Mouse (Mus musculus) heart, embryonic 14.5 days (tissue): Measurements from ENCODE around the gene Thsd4. TPM values are rescaled to one million over a fixed set of nuclear protein-coding genes. Genes with fewer than 3 reads are reported as not detected.
A peak's percentile ranks its signal among the peaks of the same experiment; 100 is the strongest.

Experiments used
- ATAC-seq: fragments of 200-750 bp; cut with Nextera tagmentation; 2 replicates; pipeline ENCODE4 v1.8.0; 2017; ENCODE audit warnings: low read depth, moderate TSS enrichment; ENCODE audit not compliant: insufficient number of reproducible peaks, insufficient read depth, low FRiP score
- H3K27ac ChIP-seq, 2 experiments: fragments of 200-500 bp in 1 of 2; fragments of 300-500 bp in 1 of 2; sonication (generic) in 1 of 2; replicated peaks in 1 of 2; 2 replicates each; pipeline ENCODE4 v1.5.1; 2012 to 2014; ENCODE audit warnings: low read depth in 2 of 2, low read length in 2 of 2, control low read depth in 1 of 2, mild to moderate bottlenecking in 1 of 2, mixed read lengths in 1 of 2; ENCODE audit not compliant: control insufficient read depth in 1 of 2, insufficient read depth in 1 of 2
- H3K27me3 ChIP-seq: fragments of 300-500 bp; sonication (generic); 2 replicates; pipeline ENCODE4 v1.6.1; 2014; ENCODE audit warnings: mild to moderate bottlenecking, low read length, control low read depth; ENCODE audit not compliant: control insufficient read depth, insufficient read depth
- H3K36me3 ChIP-seq: fragments of 300-500 bp; sonication (generic); 2 replicates; pipeline ENCODE4 v1.6.1; 2014; ENCODE audit warnings: mild to moderate bottlenecking, control low read depth, low read length, mixed read lengths; ENCODE audit not compliant: control insufficient read depth, insufficient read depth
- H3K4me1 ChIP-seq, 2 experiments: fragments of 200-500 bp in 1 of 2; fragments of 300-500 bp in 1 of 2; sonication (generic) in 1 of 2; 2 replicates each; pipeline ENCODE4 v1.6.1; 2012 to 2014; ENCODE audit warnings: low read length in 2 of 2, control low read depth in 1 of 2, mixed read lengths in 1 of 2; ENCODE audit not compliant: control insufficient read depth in 2 of 2, insufficient read depth in 2 of 2
- H3K4me2 ChIP-seq: fragments of 300-500 bp; sonication (generic); 2 replicates; pipeline ENCODE4 v1.6.1; 2014; ENCODE audit warnings: mild to moderate bottlenecking, low read length
- H3K4me3 ChIP-seq, 2 experiments: fragments of 200-500 bp in 1 of 2; fragments of 300-500 bp in 1 of 2; sonication (generic) in 1 of 2; 2 replicates each; pipeline ENCODE4 v1.5.1; 2012 to 2014; ENCODE audit warnings: low read length in 2 of 2, mild to moderate bottlenecking in 2 of 2, control low read depth in 1 of 2, low read depth in 1 of 2, moderate library complexity in 1 of 2; ENCODE audit not compliant: control insufficient read depth in 1 of 2, insufficient read depth in 1 of 2
- H3K9ac ChIP-seq: fragments of 300-500 bp; sonication (generic); 2 replicates; pipeline ENCODE4 v1.6.1; 2014; ENCODE audit warnings: mild to moderate bottlenecking, low read length
- H3K9me3 ChIP-seq: fragments of 300-500 bp; sonication (generic); 2 replicates; pipeline ENCODE4 v1.6.1; 2016; ENCODE audit warnings: low read length, control low read depth; ENCODE audit not compliant: control insufficient read depth
- WGBS: fragments of 180-500 bp; shearing (Covaris S2); extraction: QIAGEN DNeasy Blood & Tissue Kit; methylation state at CpG from one replicate; pipeline ENCODE4 v1.1.7; 2014; 5-methylcytosine and 5-hydroxymethylcytosine counted together
- polyA plus RNA-seq: library from polyadenylated mRNA; unstranded; fragments of >200 nt; fragmentation: Nextera tagmentation; extraction: Ambion mirVana; gene quantifications from 2 replicates; pipeline ENCODE4 v1.2.1, GENCODE M21; 2014

Thsd4 gene
- polyA plus RNA-seq, 1 experiment from 2014 or later: 9.5 TPM

DNA sequence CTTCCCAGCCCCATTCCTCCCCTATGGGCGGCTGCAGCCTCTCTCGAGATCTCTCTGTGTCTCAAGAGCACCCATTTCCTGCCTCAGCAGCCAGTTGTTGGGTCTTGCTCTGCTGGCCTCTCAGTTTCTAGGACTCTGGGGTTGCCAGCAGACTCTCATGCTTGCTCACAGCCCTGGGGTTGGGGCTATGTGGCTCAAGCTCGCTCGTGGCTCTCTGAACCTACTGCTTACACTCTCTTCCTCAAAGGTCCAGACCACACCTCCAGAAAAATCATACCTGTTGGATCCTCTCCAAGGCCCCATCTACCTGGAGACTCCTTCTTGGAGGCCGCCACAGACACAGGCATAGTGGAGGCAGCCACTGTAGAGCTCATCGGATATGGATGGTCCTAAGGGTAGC is 572.3 kb downstream of the Thsd4 start:
- Histone ChIP-seq H3K9ac (no peak overlapping the region), H3K9me3 (no peaks in the 10 kb centered on the region), H3K27me3 (no peaks in the 10 kb centered on the region), H3K4me3 (no peak overlapping the region), H3K36me3 (no peaks in the 10 kb centered on the region), H3K27ac (no peak overlapping the region), H3K4me2 (no peak overlapping the region), H3K4me1 (peaks cover 0 to 3% of the 10 kb centered on the region in 2 experiments; a peak in 2 of 4 replicates)
- 78% methylated on average over 6 of the region's 6 CpGs for WGBS
- ATAC-seq: no peak

DNA sequence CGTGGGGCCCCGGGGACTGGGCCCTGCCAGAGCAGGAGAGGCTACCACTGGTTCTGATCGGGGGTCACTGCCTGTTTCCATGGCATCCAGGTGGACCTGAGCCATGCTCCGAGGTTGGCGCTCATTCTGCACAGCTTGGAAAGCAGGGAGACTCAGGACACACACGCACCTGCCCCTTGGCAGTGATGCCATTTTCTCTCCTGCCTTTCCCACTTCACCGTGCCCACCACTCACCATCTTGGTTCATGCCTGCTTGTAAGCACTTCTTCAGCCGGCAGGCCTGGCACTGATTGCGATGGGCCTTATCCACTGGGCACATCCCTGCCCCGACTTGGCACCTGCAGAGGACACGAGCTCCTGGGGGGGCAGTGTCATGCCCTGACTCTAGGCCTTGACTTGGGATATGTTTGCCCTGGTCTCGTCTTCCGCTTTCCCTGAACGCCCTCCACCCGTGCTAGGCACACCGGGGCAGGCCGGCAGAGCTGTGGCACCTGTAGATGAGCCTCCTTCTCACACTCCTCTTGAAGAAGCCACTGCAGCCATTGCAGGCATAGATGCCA is 573.1 kb downstream of the Thsd4 start:
- Histone ChIP-seq H3K27ac (no peak overlapping the region), H3K4me3 (no peak overlapping the region), H3K4me1 (peaks cover 0 to 3% of the 10 kb centered on the region in 2 experiments; a peak in 2 of 4 replicates), H3K27me3 (no peaks in the 10 kb centered on the region), H3K9me3 (no peaks in the 10 kb centered on the region), H3K4me2 (no peak overlapping the region), H3K9ac (no peak overlapping the region), H3K36me3 (no peaks in the 10 kb centered on the region)
- WGBS: 82% methylated on average over 17 of the region's 17 CpGs
- ATAC-seq: no peak

DNA sequence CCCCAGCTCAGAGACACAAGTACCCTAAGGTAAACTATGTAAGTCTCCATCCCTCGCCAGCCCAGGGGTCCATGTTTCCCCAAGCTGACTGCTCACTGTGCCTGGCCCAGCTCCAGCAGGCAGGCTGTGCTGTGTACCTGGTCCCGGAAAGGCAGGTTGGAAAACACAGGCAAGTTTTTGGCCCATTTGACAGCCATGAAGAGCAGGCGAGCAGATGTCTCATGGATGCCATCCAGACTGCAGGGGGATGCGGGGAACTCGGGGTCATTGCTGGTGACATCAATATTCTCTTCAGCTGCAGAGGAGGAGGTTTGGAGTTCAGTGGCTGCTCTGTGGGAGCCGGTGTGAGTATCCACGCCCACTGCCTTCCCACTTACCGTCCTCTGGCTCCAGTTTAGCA is 573.6 kb downstream of the Thsd4 start:
- ATAC-seq: no peak
- peaks cover 0 to 3% of the 10 kb centered on the region in 2 experiments; a peak in 2 of 4 replicates for H3K4me1 ChIP-seq
- H3K27me3 ChIP-seq: no peaks in the 10 kb centered on the region
- no peaks in the 10 kb centered on the region for H3K36me3 ChIP-seq
- 56% methylated on average over 8 of the region's 8 CpGs for WGBS
- no peaks in the 10 kb centered on the region for H3K9me3 ChIP-seq
- no peak overlapping the region for H3K4me2 ChIP-seq
- no peak overlapping the region for H3K4me3 ChIP-seq
- no peak overlapping the region for H3K27ac ChIP-seq
- no peak overlapping the region for H3K9ac ChIP-seq

DNA sequence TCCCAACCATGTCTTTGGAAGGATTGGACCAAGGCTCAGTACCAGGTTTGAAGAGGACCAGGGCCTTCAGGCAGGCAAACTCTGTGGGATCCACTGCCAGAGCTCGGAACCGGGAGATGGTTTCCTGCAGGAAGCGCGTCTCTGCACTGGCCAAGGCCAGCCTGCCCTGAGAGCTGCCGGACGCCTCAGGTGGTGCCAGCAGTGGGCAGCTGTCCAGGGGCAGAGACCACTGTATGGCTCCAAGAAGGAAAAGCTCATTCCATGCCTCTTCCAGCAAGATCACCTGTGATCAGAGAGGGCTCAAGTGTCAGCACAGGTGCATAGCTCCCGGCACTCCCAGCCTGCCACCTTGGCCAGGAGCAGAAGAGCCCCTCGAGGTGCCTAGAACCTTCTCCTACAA is 574.6 kb downstream of the Thsd4 start:
- no peaks in the 10 kb centered on the region for H3K36me3 ChIP-seq
- H3K27me3 ChIP-seq: no peaks in the 10 kb centered on the region
- peaks cover 0 to 6% of the 10 kb centered on the region in 2 experiments; a peak in 2 of 4 replicates for H3K4me1 ChIP-seq
- no peak overlapping the region for H3K4me3 ChIP-seq
- no peak for ATAC-seq
- H3K9ac ChIP-seq: no peak overlapping the region
- H3K4me2 ChIP-seq: no peak overlapping the region
- H3K9me3 ChIP-seq: no peaks in the 10 kb centered on the region
- H3K27ac ChIP-seq: no peak overlapping the region
- WGBS: 84% methylated on average over 8 of the region's 8 CpGs

DNA sequence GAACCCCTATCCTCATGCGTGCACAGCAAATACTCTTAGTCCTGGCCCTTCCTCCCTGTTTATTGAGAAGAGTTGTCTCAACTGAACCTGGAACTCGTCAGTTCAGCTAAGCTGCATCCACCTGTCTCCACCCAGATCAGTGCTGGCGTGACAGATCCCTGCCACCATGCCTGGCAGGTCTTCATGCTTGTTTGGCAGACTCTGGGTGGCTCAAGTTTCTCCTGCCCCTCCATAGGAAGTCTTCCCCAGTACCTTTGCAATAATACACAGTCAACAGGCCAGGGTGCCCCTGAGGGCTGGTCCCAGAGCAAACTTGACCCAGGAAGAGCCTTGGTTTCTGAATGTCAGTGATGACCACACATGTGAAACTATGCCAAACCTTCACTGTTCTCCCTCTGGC is 576.6 kb downstream of the Thsd4 start:
- Histone ChIP-seq H3K4me3 (no peak overlapping the region), H3K9ac (no peak overlapping the region), H3K36me3 (no peaks in the 10 kb centered on the region), H3K9me3 (no peaks in the 10 kb centered on the region), H3K27ac (no peak overlapping the region), H3K27me3 (no peaks in the 10 kb centered on the region), H3K4me1 (peaks cover 7 to 16% of the 10 kb centered on the region in 2 experiments), H3K4me2 (no peak overlapping the region)
- ATAC-seq: no peak
- WGBS: 82% methylated on average over 3 of the region's 3 CpGs

DNA sequence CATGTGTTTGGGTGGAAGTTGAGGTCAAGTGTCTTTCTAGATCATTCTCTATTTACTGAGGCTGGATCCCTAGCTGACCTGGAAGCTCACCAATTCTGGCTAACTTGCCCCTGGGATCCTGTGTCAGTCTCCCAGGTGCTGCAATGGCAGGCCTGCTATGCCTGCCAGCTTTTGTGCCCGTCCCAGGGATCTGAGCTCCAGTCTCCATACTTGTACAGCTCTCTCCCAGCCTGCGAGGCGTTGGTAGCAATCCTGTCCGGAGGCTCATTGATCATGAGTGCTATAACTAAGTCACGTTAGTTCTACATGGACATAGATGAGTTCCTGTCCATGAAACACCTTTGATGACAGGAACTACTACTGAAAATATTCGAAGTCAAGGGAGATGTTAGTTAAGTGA is 578.0 kb downstream of the Thsd4 start:
- ATAC-seq: no peak
- H3K36me3 ChIP-seq: no peaks in the 10 kb centered on the region
- no peak overlapping the region for H3K4me3 ChIP-seq
- no peak overlapping the region for H3K9ac ChIP-seq
- no peak overlapping the region for H3K27ac ChIP-seq
- no peaks in the 10 kb centered on the region for H3K9me3 ChIP-seq
- 89% methylated on average over 6 of the region's 6 CpGs for WGBS
- H3K4me2 ChIP-seq: no peak overlapping the region
- H3K4me1 ChIP-seq: peaks cover 7 to 16% of the 10 kb centered on the region in 2 experiments
- no peaks in the 10 kb centered on the region for H3K27me3 ChIP-seq

DNA sequence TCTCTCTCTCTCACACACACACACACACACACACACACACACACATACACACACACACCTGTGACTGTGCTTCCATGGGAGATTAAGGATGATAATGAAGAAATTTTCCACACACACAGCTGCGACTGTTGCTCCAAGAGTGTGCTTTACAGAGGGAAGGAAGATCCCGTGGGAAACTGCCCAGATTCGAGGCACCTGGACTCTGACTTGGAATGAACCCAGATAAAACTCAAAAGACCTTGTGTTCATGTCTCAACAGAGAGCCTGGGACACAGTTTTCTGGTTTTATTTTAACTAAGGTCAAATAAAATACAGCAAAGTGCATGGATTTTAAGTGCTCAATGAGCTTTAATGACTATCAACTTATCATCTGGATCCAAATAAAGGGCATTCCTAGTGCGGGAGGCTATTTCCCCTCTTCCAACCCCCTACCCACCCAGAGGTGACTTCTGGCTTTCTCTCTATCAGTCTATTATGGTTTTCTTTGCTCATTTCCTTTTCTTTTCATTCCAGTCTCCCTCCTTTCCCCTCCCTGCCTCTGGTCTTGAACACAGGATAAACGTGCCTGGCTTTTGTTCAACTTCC is 579.3 kb downstream of the Thsd4 start:
- Histone ChIP-seq H3K27ac (no peak overlapping the region), H3K9ac (no peak overlapping the region), H3K27me3 (no peaks in the 10 kb centered on the region), H3K4me1 (peaks cover 7 to 16% of the 10 kb centered on the region in 2 experiments), H3K9me3 (no peaks in the 10 kb centered on the region), H3K36me3 (no peaks in the 10 kb centered on the region), H3K4me3 (no peak overlapping the region), H3K4me2 (no peak overlapping the region)
- 28% methylated on average over 5 of the region's 5 CpGs for WGBS
- ATAC-seq: no peak

DNA sequence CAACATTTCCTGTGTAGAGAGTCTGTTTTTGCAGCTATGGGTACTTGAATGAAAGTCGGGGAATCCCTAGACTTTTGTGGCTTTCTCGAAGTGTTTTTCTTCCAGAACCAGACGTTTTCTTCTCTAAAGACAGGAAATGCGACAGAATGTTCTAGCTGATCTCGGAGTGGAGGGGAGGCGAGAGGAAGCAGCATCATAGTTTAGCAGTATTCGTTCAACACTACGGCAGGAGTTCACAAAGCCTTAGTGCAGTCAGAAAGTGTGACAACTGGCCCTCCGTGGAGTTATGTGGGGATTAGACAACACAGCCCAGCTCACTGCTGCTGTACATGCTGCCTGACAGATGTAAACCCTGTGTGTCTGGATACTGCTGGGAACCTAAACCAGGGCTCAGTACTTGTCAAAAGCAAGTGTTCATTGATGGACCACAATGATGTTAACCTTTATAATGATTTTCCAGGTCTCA is 579.9 kb downstream of the Thsd4 start:
- Histone ChIP-seq H3K27me3 (no peaks in the 10 kb centered on the region), H3K9me3 (no peaks in the 10 kb centered on the region), H3K9ac (no peak overlapping the region), H3K36me3 (no peaks in the 10 kb centered on the region), H3K4me3 (no peak overlapping the region), H3K4me2 (0 out of 2 replicates have a peak overlapping the region, but pooled peaks have one; percentile 3), H3K4me1 (peaks cover 7 to 16% of the 10 kb centered on the region in 2 experiments), H3K27ac (no peak overlapping the region)
- ATAC-seq: no peak
- WGBS: 19% methylated on average over 9 of the region's 9 CpGs
